Mouse (Mus musculus) C2C12 (cell line): ENCODE measurements around the gene Tlcd2.

Experiments used
- CEBPB ChIP-seq: IDR thresholded peaks from one replicate; pipeline ENCODE4 v1.6.1; 2011; ENCODE audit warnings: low read depth, mild to moderate bottlenecking, control low read depth, moderate library complexity
- CTCF ChIP-seq: IDR thresholded peaks from one replicate; pipeline ENCODE4 v1.5.1; 2011; ENCODE audit not compliant: control insufficient read depth, insufficient read depth, insufficient read length
- MAX ChIP-seq: IDR thresholded peaks from one replicate; pipeline ENCODE4 v1.6.1; 2011; ENCODE audit warnings: mild to moderate bottlenecking, control low read depth

GRCm38 (mm10) chr11:75469261-75469660 is 7.7 kb downstream of the Tlcd2 start:
- TF ChIP-seq CTCF = no peak
- TF ChIP-seq CEBPB = no peak
- no peak for TF ChIP-seq MAX
